Mouse (Mus musculus) intestine, embryonic 15.5 days (tissue): Measurements from ENCODE around the gene Gm19345. TPM values are rescaled to one million over a fixed set of nuclear protein-coding genes. Genes with fewer than 3 reads are reported as not detected.

Experiments
- ATAC-seq: fragments of 200-750 bp; cut with Nextera tagmentation; 2 replicates; pipeline ENCODE4 v1.8.0; 2017; ENCODE audit warnings: moderate TSS enrichment, moderate library complexity
- H3K27ac ChIP-seq: fragments of 300-500 bp; sonication (generic); 2 replicates; pipeline ENCODE4 v1.5.1; 2015; ENCODE audit warnings: mild to moderate bottlenecking, inconsistent platforms
- H3K27me3 ChIP-seq: fragments of 300-500 bp; sonication (generic); replicated peaks from 2 replicates; pipeline ENCODE4 v1.6.1; 2015; ENCODE audit warnings: inconsistent platforms
- H3K36me3 ChIP-seq: fragments of 300-500 bp; sonication (generic); 2 replicates; pipeline ENCODE4 v1.6.1; 2015; ENCODE audit warnings: inconsistent platforms
- H3K4me1 ChIP-seq: fragments of 300-500 bp; sonication (generic); replicated peaks from 2 replicates; pipeline ENCODE4 v1.6.1; 2015; ENCODE audit warnings: inconsistent platforms
- H3K4me2 ChIP-seq: fragments of 300-500 bp; sonication (generic); replicated peaks from 2 replicates; pipeline ENCODE4 v1.6.1; 2015; ENCODE audit warnings: mild to moderate bottlenecking, inconsistent platforms
- H3K4me3 ChIP-seq: fragments of 300-500 bp; sonication (generic); replicated peaks from 2 replicates; pipeline ENCODE4 v1.5.1; 2015; ENCODE audit warnings: inconsistent platforms
- H3K9ac ChIP-seq: fragments of 300-500 bp; sonication (generic); 2 replicates; pipeline ENCODE4 v1.6.1; 2015; ENCODE audit warnings: inconsistent platforms
- H3K9me3 ChIP-seq: fragments of 300-500 bp; sonication (generic); 2 replicates; pipeline ENCODE4 v1.6.1; 2016; ENCODE audit warnings: inconsistent platforms
- WGBS: fragments of 180-500 bp; shearing (Covaris S2); methylation state at CpG from one replicate; pipeline ENCODE4 v1.1.7; 2015; 5-methylcytosine and 5-hydroxymethylcytosine counted together
- polyA plus RNA-seq: library from polyadenylated mRNA; unstranded; fragments of >200 nt; fragmentation: Nextera tagmentation; extraction: Ambion mirVana; gene quantifications from 2 replicates; pipeline ENCODE4 v1.2.1, GENCODE M21; 2015

Gm19345 gene
- polyA plus RNA-seq, 1 experiment from 2014 or later: 0.14 TPM

DNA sequence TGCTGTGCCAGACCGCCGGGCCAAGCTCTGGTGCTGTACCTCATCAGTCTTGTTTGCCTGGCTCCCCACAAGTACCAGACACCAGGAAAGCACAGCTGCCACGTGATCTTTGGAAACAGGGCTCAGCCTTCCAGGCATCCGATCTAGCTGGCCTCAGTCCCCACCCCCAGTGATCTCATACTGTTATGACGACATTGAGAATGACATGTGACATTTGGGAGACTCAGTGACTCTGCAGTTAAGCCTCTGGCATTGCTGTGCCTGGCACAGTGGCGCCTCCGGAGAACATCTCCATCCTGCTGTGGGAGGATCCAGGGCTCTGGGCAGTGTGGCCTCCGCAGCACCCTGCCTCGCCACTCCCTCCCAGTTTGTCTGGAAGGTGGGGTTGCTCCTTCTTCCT lies 20.0 kb upstream of the Gm19345 start:
- H3K27me3 ChIP-seq: no peaks in the 10 kb centered on the region
- H3K4me2 ChIP-seq: no peak overlapping the region
- H3K9ac ChIP-seq: no peak overlapping the region
- 0 out of 2 replicates have a peak overlapping the region, but pooled peaks have one; percentile 14 for H3K27ac ChIP-seq
- peaks cover 24% of the 10 kb centered on the region for H3K4me1 ChIP-seq
- no peaks in the 10 kb centered on the region for H3K36me3 ChIP-seq
- no peaks in the 10 kb centered on the region for H3K9me3 ChIP-seq
- peak; percentile 50 for ATAC-seq
- WGBS: 37% methylated on average over 9 of the region's 9 CpGs
- H3K4me3 ChIP-seq: no peak overlapping the region

DNA sequence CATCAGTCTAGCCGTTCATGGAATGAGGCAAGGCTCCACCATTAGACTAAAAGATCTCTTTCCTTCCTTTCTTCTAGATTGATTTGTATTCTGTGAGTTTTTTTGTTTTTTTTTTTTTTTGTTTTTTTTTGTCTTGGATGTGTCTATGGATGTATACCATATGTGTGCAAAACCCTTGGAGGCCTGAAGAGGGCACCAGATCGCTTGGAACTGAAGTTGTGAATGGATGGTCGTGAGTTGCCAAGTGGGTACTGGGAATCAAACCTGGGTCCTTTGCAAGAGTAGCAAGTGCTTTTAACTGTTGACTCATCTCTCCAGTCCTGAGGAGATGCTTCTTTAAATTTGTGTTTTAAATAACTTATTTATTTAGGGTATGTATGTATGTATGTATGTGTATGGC lies 17.7 kb upstream of the Gm19345 start:
- ATAC-seq: no peak
- Histone ChIP-seq H3K27ac (no peak overlapping the region), H3K27me3 (no peaks in the 10 kb centered on the region), H3K4me3 (no peak overlapping the region), H3K9me3 (no peaks in the 10 kb centered on the region), H3K4me1 (peaks cover 22% of the 10 kb centered on the region), H3K36me3 (no peaks in the 10 kb centered on the region), H3K9ac (no peak overlapping the region), H3K4me2 (no peak overlapping the region)
- 66% methylated on average over 3 of the region's 3 CpGs for WGBS

DNA sequence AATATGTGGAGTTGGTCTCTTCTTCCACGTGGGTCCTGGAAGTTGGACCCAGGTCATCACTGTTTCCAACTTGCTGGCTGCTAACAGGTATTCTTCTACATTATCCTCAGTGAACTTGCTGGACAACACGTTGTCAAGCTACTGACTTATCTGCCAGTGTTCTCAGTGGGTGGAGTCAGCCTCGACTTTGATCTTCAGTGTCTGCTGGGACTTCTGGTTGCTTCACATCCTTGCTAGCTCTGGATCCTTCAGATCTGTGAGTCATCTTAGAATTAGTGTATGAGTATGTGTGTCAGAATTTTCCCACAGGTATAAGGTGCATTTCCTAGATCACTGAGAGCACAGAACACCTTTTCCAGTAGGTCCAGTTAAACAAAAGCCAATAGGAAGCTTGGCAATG lies 15.0 kb upstream of the Gm19345 start:
- Histone ChIP-seq H3K36me3 (no peaks in the 10 kb centered on the region), H3K9me3 (no peaks in the 10 kb centered on the region), H3K27ac (0 out of 2 replicates have a peak overlapping the region, but pooled peaks have one; percentile 32), H3K4me1 (peaks cover 7% of the 10 kb centered on the region; the same call in 1 of the 2 replicates), H3K9ac (no peak overlapping the region), H3K27me3 (no peaks in the 10 kb centered on the region), H3K4me2 (no peak overlapping the region), H3K4me3 (no peak overlapping the region)
- peak; percentile 59 for ATAC-seq
- 53% methylated on average over 3 of the region's 3 CpGs for WGBS

- no peak overlapping the region for H3K9ac ChIP-seq
- no peaks in the 10 kb centered on the region for H3K9me3 ChIP-seq
- no peak for ATAC-seq
- H3K4me3 ChIP-seq: no peak overlapping the region
- peak overlapping the region; percentile 80; the same call in 1 of the 2 replicates for H3K27ac ChIP-seq
- H3K27me3 ChIP-seq: no peaks in the 10 kb centered on the region
- no peaks in the 10 kb centered on the region for H3K36me3 ChIP-seq
- no peak overlapping the region for H3K4me2 ChIP-seq
- H3K4me1 ChIP-seq: peaks cover 14% of the 10 kb centered on the region
- 64% methylated on average over 4 of the region's 4 CpGs for WGBS
These were observed 11.4 kb upstream of the Gm19345 start for GRCm38 (mm10) chr7:19840371-19840770.

DNA sequence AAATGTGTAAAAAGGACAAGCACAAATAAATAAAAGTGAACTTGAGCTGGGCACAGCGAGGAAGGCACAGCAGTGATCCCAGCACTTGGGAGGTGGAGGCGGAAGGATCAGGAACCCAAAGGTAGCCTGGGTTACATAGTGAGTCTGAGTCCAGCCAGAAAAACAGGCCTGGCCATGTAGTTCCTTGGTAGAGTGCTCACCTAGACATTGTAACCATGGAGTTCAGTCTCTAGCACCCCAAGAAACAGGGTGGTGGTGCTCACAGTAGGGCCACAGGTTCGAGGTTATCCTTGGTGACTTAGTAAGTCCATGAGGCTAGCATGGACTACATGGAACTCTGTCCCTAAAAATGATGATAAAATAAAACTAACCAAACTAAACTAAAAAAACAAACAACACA lies 10.9 kb upstream of the Gm19345 start:
- no peak overlapping the region for H3K4me2 ChIP-seq
- WGBS: 74% methylated on average over 3 of the region's 3 CpGs
- H3K36me3 ChIP-seq: no peaks in the 10 kb centered on the region
- H3K9ac ChIP-seq: no peak overlapping the region
- no peak overlapping the region for H3K4me3 ChIP-seq
- peak overlapping the region; percentile 80 for H3K27ac ChIP-seq
- no peak for ATAC-seq
- H3K4me1 ChIP-seq: peaks cover 14% of the 10 kb centered on the region
- no peaks in the 10 kb centered on the region for H3K9me3 ChIP-seq
- H3K27me3 ChIP-seq: no peaks in the 10 kb centered on the region

GRCm38 (mm10) chr7:19841686-19842413 lies 10.0 kb upstream of the Gm19345 start:
- no peak overlapping the region for H3K4me2 ChIP-seq
- no peaks in the 10 kb centered on the region for H3K9me3 ChIP-seq
- ATAC-seq: peak; percentile 90
- H3K36me3 ChIP-seq: no peaks in the 10 kb centered on the region
- peak overlapping the region; percentile 80 for H3K27ac ChIP-seq
- peaks cover 14% of the 10 kb centered on the region for H3K4me1 ChIP-seq
- no peak overlapping the region for H3K9ac ChIP-seq
- WGBS: 54% methylated on average over 21 of the region's 21 CpGs
- no peak overlapping the region for H3K4me3 ChIP-seq
- no peaks in the 10 kb centered on the region for H3K27me3 ChIP-seq

- Histone ChIP-seq H3K4me3 (no peak overlapping the region), H3K36me3 (no peaks in the 10 kb centered on the region), H3K9me3 (no peaks in the 10 kb centered on the region), H3K27me3 (no peaks in the 10 kb centered on the region), H3K9ac (no peak overlapping the region), H3K27ac (peak overlapping the region; percentile 72), H3K4me1 (peaks cover 20% of the 10 kb centered on the region), H3K4me2 (peak overlapping the region; percentile 31)
- ATAC-seq: peak; percentile 74
- WGBS: 24% methylated on average over 19 of the region's 19 CpGs
These were observed 8.8 kb upstream of the Gm19345 start for GRCm38 (mm10) chr7:19842885-19843504.

DNA sequence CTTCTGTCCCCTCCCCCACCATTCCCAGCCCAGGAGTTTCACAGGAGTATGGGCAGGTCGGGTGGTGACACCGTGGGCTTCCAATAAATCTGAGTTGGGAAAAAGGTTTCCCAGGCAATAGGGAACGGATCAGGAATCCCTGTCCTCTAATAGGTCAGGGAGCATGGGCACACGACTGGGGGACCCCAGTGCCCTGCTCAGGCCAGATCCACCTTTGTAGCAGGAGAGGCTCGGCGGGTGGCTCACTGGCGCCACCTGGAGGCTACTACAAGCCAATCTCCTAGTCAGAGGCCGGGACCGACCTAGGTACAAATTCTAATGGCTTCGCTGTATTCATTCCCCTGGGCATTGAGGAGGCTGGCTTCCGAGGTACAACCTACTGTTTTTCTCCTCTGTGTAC lies 8.2 kb upstream of the Gm19345 start:
- Histone ChIP-seq H3K27ac (peak overlapping the region; percentile 72; the same call in 1 of the 2 replicates), H3K4me2 (peak overlapping the region; percentile 31), H3K9ac (no peak overlapping the region), H3K27me3 (no peaks in the 10 kb centered on the region), H3K4me1 (peaks cover 20% of the 10 kb centered on the region), H3K4me3 (no peak overlapping the region), H3K9me3 (no peaks in the 10 kb centered on the region), H3K36me3 (no peaks in the 10 kb centered on the region)
- ATAC-seq: peak; percentile 77
- 5% methylated on average over 11 of the region's 11 CpGs for WGBS

GRCm38 (mm10) chr7:19844521-19845171 lies 7.2 kb upstream of the Gm19345 start:
- H3K4me3 ChIP-seq: no peak overlapping the region
- H3K4me2 ChIP-seq: no peak overlapping the region
- no peak overlapping the region for H3K9ac ChIP-seq
- H3K9me3 ChIP-seq: no peaks in the 10 kb centered on the region
- ATAC-seq: no peak
- peaks cover 20% of the 10 kb centered on the region for H3K4me1 ChIP-seq
- no peak overlapping the region for H3K27ac ChIP-seq
- 62% methylated on average over 15 of the region's 15 CpGs for WGBS
- H3K36me3 ChIP-seq: no peaks in the 10 kb centered on the region
- no peaks in the 10 kb centered on the region for H3K27me3 ChIP-seq

GRCm38 (mm10) chr7:19853526-19853925 lies 1.7 kb downstream of the Gm19345 start:
- Histone ChIP-seq H3K4me1 (peaks cover 6% of the 10 kb centered on the region), H3K36me3 (no peaks in the 10 kb centered on the region)
- no peak for ATAC-seq

GRCm38 (mm10) chr7:19855663-19856062 lies 3.9 kb downstream of the Gm19345 start:
- Histone ChIP-seq H3K4me1 (peaks cover 6% of the 10 kb centered on the region), H3K9me3 (no peaks in the 10 kb centered on the region), H3K27me3 (peaks cover 13% of the 10 kb centered on the region; the same call in 1 of the 2 replicates), H3K4me3 (no peak overlapping the region), H3K9ac (no peak overlapping the region), H3K4me2 (no peak overlapping the region), H3K27ac (no peak overlapping the region), H3K36me3 (no peaks in the 10 kb centered on the region)
- 84% methylated on average over 5 of the region's 5 CpGs for WGBS
- no peak for ATAC-seq

More at GRCm38 (mm10) chr7:19853526-19853925, 1.7 kb downstream of the Gm19345 start:
- H3K27ac ChIP-seq: no peak overlapping the region
- H3K4me3 ChIP-seq: no peak overlapping the region
- no peaks in the 10 kb centered on the region for H3K9me3 ChIP-seq
- peaks cover 13% of the 10 kb centered on the region; the same call in 1 of the 2 replicates for H3K27me3 ChIP-seq
- H3K9ac ChIP-seq: no peak overlapping the region
- H3K4me2 ChIP-seq: no peak overlapping the region
- 87% methylated on average over 20 of the region's 20 CpGs for WGBS

DNA sequence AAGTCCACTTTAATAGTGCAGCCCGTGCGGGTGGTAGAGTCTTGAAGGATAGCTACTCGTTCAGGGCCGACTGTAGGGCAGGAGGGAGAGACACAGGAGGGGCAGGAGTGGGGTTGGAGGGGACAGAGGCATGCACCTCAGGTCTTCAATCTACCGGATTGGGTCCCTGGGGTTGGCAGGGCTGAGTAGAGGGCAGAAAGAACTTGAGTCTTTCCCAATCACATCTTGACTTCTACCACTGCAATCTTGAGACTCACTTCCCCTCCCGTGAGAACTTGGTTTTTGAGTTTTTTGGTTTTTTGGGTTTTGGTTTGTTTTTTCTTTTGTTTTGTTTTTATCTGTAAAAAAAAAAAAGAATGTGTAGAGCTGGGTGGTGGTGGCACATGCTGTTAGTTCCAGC lies 4.5 kb downstream of the Gm19345 start:
- peaks cover 6% of the 10 kb centered on the region for H3K4me1 ChIP-seq
- H3K9me3 ChIP-seq: no peaks in the 10 kb centered on the region
- no peak for ATAC-seq
- no peak overlapping the region for H3K4me3 ChIP-seq
- H3K27ac ChIP-seq: no peak overlapping the region
- no peak overlapping the region for H3K4me2 ChIP-seq
- H3K27me3 ChIP-seq: peaks cover 11% of the 10 kb centered on the region; the same call in 1 of the 2 replicates
- WGBS: 82% methylated on average over 6 of the region's 6 CpGs
- no peaks in the 10 kb centered on the region for H3K36me3 ChIP-seq
- H3K9ac ChIP-seq: no peak overlapping the region
